Mouse (Mus musculus): ENCODE results near the gene Dpp3. TPM values are rescaled to one million over a fixed set of nuclear protein-coding genes. Genes with fewer than 3 reads are reported as not detected.
"Not testable (repeated sequence)": the region's sequence is repeated elsewhere in the genome, so short reads cannot be mapped to it uniquely, and the experiment has no call there.

Dpp3 gene
- total RNA-seq (2014; fragmentation: Nextera tagmentation) (53.8 and 62.2 TPM in 2 replicates), total RNA-seq (2017) (40.7 and 51.4 TPM in 2 replicates)

DNA sequence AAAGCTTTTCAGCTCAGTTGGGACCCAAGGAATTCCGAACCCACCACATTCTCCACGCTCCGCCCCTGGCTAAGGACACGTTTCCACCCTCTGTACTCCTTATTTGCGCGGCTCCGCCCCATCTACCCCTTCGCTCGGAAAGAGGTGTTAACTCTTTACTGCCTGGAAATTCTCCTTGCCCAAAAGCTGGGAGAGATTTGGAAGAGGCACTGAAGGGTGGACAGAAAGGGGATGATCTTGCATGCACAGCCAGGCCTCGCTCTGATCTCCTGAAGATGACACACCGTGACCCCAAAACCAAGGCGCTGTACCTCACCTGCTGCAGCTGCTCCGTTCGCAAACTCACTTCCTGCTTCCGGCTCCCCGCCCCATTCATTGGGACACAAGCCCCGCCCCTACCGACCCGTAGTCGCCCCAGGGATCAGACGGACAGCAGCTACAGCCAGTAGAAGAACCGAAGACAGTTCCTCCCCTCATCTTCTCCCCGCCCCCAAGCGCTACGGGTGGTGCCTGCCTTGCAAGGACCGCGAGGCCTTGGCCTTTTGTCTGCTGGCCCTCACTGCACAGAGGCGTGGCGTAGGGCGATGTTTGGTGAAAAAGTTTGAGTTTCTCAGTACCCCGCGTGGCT is at the start of gene Dpp3:
Gene Dpp3 (minus strand): TSS at position 384 of the 628 bp plus-strand sequence.
- ATAC-seq (replicated peaks; ENCODE audit: low FRiP score, low TSS enrichment, poor library complexity, severe bottlenecking) = peak; percentile 100

GRCm38 (mm10) chr19:4968236-4968635 is 40.1 kb upstream of the Dpp3 start:
- ATAC-seq (replicated peaks; ENCODE audit: low FRiP score, low TSS enrichment, poor library complexity, severe bottlenecking) = peak; percentile 81

- ATAC-seq (replicated peaks; ENCODE audit: low FRiP score, low TSS enrichment, poor library complexity, severe bottlenecking) = peak; percentile 97
These were observed 34.0 kb upstream of the Dpp3 start, which contains the start of gene Mrpl11 for GRCm38 (mm10) chr19:4961928-4962601. TSS of gene Mrpl11 (plus strand) at chr19:4962147.

- ATAC-seq (replicated peaks; ENCODE audit: low FRiP score, low TSS enrichment, poor library complexity, severe bottlenecking) = not testable (repeated sequence)
These were observed 20.6 kb upstream of the Dpp3 start for GRCm38 (mm10) chr19:4948641-4949040.

GRCm38 (mm10) chr19:4945540-4945939 is 17.5 kb upstream of the Dpp3 start:
- no peak for ATAC-seq (replicated peaks; ENCODE audit: low FRiP score, low TSS enrichment, poor library complexity, severe bottlenecking)

GRCm38 (mm10) chr19:4943253-4943588 is 15.1 kb upstream of the Dpp3 start:
- 0 out of 2 replicates have a peak, but pooled peaks have one; percentile 18 for ATAC-seq (replicated peaks; ENCODE audit: low FRiP score, low TSS enrichment, poor library complexity, severe bottlenecking)

DNA sequence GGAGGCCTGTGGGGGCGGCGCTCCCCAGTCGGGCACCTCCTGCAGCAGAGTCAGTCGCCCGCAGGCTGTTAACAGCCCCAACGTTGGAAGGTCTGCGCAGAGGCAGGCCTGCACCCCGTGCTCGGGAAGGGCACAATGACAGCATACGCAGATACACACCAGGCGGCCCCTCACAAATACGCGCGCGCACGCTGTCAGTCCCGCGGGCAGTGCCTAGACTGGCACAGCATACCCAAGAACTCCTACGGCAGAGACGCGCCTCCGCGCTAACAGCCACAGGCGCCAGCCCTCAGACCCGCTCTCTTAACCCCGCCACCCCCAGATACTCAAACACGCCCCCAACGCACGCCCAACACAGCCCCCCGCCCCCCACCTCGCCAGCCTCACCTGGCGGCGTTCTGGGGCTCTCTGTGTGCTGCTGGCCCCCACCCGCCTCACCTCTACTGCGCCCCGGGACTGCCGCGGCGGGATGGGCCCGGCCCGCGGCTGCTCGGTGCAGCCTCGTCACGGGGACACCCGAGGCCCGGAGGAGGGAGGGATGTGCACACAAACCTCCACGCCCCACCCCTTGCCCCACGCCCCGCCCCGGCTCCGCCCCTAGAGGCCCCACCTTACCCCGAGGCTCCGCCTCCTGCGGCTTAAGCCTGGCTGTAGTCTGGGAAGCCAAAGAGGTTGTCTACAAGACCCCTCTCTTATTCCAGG is 14.6 kb upstream of the Dpp3 start, which contains the start of gene Peli3:
Gene Peli3 (minus strand): TSS at position 577 of the 702 bp plus-strand sequence.
- ATAC-seq (replicated peaks; ENCODE audit: low FRiP score, low TSS enrichment, poor library complexity, severe bottlenecking) = peak; percentile 77

DNA sequence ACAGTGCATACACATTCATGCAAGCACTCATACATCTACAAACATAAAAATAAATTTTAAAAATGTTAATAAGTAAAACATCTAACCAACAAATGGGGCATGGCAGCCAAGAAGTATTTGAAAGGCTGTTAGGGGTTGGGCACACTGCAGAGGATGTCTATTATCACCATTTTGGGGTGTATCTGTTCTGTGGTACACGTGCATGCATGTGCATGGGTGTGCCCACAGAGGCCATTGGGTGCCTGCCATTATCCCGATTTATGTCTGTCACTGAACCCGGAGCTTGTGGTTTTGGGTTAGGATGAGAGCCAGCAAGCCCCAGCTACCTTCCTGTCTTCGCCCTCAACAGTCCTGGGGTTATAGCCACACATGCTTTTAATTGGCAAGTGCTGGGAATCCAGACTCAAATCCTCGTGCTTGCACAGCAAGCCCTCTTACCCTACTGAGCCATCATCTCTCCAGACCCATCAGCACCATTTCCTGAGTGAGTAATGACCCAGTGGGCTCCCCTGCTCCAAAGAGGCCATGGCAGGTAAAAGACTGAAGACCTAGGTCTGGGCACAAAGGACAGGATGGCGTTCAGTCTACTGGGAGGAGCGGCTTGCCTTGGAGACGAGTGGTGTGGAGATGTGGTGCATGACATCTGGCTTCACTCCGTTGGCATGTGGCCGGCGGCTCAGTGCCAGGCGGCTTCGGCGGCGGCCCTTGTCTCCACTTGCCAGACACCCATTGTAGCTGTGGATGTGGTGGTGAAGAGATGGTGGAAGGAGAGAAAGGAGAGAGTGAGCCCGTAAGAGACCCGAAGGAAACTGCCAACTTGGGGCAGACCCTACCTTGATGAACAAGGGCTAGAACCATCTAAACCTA is 9.6 kb upstream of the Dpp3 start:
- ATAC-seq (replicated peaks; ENCODE audit: low FRiP score, low TSS enrichment, poor library complexity, severe bottlenecking) = peak; percentile 39; the same call in 1 of the 2 replicates

DNA sequence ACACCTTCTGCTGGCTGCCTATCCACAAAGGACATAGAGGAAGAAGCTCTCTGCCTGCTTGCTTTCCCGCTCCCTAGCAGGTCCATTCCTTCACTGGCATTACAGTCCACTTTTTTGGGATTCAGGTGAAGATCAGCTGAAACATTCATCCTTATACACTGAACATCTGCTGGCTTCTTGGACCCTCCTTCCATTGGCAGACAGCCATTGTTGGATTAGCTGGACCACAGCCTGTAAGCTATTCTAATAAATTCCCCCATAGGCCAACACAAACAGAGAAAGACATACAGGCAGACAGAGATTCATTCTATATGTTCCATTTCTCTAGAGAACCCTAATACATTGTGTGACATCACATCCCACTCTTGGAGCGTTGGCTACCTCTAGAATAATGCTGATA is 8.8 kb upstream of the Dpp3 start:
- no peak for ATAC-seq (replicated peaks; ENCODE audit: low FRiP score, low TSS enrichment, poor library complexity, severe bottlenecking)

DNA sequence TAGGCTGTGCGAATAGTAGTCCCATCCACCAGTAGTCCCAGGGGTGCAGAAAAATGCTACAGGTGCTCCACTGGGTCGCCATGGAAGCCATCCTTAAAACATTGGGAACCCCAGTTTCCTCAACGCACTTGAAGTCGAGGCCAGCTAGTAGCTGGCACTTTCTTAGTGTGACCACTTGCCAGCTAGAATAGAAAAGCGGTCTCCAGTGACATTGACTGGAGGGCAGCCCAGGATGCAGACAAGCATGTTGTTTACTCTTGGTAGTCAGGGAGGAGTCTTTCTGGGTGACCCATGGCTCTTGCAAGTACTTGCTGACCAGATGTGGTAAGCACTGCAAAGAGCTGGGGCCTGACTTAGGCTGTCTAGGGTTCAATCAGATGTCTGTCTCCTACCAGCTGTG is 694 bp upstream of the Dpp3 start:
- ATAC-seq (replicated peaks; ENCODE audit: low FRiP score, low TSS enrichment, poor library complexity, severe bottlenecking) = no peak

- ATAC-seq (replicated peaks; ENCODE audit: low FRiP score, low TSS enrichment, poor library complexity, severe bottlenecking) = no peak
These were observed 2.8 kb downstream of the Dpp3 start for GRCm38 (mm10) chr19:4925121-4925860.

GRCm38 (mm10) chr19:4919652-4920051 is 8.4 kb downstream of the Dpp3 start:
- ATAC-seq (replicated peaks; ENCODE audit: low FRiP score, low TSS enrichment, poor library complexity, severe bottlenecking) = no peak

DNA sequence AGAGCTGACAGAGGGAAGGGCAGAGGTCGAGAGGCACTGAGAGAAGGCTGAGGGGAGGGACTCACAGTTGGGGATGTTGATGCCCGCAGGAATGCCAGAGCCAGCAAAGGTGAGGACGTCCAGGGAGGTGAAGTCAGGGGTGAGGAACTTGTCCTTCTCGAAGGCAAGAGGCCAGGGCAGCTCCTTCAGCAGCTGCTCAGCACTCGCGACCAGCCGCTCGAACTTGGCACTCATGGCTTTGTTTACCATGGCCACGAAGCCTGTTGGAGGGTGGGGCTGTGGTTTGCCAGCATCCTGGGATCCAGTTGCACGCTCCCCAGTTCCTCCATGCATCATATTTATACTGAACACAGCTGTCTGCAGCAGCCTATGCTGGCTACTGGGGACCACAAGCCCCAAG is 11.3 kb downstream of the Dpp3 start:
- ATAC-seq (replicated peaks; ENCODE audit: low FRiP score, low TSS enrichment, poor library complexity, severe bottlenecking) = no peak

GRCm38 (mm10) chr19:4915924-4916603 is 12.0 kb downstream of the Dpp3 start:
- no peak for ATAC-seq (replicated peaks; ENCODE audit: low FRiP score, low TSS enrichment, poor library complexity, severe bottlenecking)

- ATAC-seq (replicated peaks; ENCODE audit: low FRiP score, low TSS enrichment, poor library complexity, severe bottlenecking) = no peak
These were observed 18.7 kb downstream of the Dpp3 start for GRCm38 (mm10) chr19:4909376-4909775.

GRCm38 (mm10) chr19:4908107-4908506 is 20.0 kb downstream of the Dpp3 start:
- peak; percentile 63; the same call in 1 of the 2 replicates for ATAC-seq (replicated peaks; ENCODE audit: low FRiP score, low TSS enrichment, poor library complexity, severe bottlenecking)

DNA sequence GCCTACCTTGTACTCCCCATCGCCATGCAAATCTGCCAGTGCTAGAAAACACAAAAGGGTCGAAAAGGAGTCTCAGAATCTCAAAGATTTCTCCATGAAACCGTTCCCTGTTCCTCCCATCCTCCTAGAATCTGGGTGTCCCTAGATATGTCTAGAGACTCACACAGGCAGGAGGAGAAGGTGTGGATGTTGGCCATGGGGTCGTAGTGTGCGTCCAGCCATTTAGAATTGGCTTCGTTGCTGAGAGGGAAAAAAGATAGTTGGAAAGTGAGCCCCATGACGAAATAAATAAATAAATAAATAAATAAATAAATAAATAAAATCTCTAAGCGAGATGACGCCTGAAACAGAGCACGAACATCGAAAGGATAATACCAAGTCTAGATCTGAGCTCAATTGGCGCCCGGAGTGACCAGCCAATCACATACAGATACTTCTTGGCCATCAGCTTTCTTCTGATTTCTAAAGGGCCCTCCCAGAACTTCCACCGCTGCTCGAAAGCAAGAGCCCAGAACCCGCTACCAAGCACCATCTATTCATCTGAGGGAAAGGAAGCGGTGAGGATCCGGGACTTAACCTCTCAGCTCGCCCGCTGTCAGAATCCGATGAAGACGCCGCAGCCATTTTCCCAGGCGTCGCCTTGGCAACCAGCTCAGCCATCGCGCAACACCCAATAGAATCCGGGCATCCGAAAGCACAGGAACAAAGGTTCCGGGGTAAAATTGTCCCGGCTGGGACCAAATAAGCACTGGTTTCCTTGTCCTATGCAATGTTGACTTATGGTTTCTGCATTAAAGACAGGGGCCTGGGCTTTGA is 21.9 kb downstream of the Dpp3 start, which contains the start of gene Bbs1:
Gene Bbs1 (minus strand): TSS at position 650 of the 816 bp plus-strand sequence.
- peak; percentile 64 for ATAC-seq (replicated peaks; ENCODE audit: low FRiP score, low TSS enrichment, poor library complexity, severe bottlenecking)
